Mouse (Mus musculus) testis, adult 2 months (tissue): Measurements from ENCODE around the gene Mtm1.

Experiments
- CTCF ChIP-seq: fragments of 200-500 bp; IDR thresholded peaks from 2 replicates; pipeline ENCODE4 v1.5.1; 2012; ENCODE audit warnings: low read depth, mild to moderate bottlenecking, inconsistent platforms, low read length, moderate library complexity; ENCODE audit not compliant: control insufficient read depth, insufficient read depth, insufficient replicate concordance
- POLR2A ChIP-seq: fragments of 200-500 bp; IDR thresholded peaks from 2 replicates; pipeline ENCODE4 v1.6.1; 2012; ENCODE audit warnings: low read depth, mild to moderate bottlenecking, inconsistent platforms, low read length, moderate library complexity; ENCODE audit not compliant: control insufficient read depth

DNA sequence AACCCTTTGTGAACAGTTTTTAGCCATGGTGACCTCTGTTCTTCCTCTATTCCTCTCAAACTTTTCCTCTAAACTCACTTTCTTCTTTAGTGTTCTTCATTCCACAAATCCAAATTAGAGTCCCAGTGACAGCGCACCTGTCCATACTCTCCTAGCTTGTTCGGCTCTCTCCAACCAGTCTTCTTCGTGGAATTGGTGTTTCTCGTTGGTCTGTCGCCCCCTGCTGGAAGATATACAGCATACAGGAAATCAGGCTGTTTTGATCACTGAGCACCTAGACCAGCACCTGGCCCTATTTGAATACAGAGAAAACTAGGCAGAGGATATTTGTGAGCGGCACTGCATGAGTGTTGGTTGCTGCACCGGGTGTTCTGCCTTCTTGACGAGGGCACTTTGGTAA is 100.7 kb downstream of the Mtm1 start:
- TF ChIP-seq CTCF (peak; percentile 11; the same call in 1 of the 2 replicates), POLR2A (no peak)
